In the genomic region with DNA sequence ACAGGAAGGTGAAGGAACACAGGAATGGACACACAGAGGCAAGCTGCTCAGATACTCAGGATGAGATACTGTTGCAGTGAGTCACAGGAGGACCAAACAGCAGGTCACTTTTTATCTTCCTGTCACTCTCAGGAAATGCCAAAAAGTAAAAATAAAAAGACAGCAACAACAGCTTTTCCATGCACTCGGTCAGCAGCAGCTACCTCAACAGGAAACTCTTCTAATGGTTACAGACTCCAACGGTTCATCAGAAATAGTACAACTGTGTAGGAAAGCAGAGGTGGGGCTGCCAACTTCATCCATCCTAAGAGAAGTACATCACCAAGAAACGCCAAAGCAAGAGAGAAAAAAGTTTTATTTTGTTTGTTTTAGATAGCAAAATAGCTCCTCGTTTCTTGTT, we compare ENCODE assay signal across 8 mouse cellular contexts.
"Had no signal": no experiment of that assay in that cellular context is flagged by ENCODE, and none has a peak within 500 bp of the region (broad histone marks: within the 10 kb centered on the region; RNA-seq: fewer than 3 reads in every experiment).

No protein-coding gene starts in this region.

- H3K36me3 ChIP-seq: limb, embryonic 10.5 days; liver, embryonic 15.5 days; neural tube, embryonic 15.5 days had no signal

- H3K4me1 ChIP-seq: liver, embryonic 15.5 days had no signal

- DNase-seq: lung, adult 2 months; right cerebral cortex, adult 18-20 months; right cerebral cortex, postnatal 25 days; thymus, postnatal 36 days had no signal

- H3K27ac ChIP-seq: left cerebral cortex, adult 2 months; liver, embryonic 15.5 days; neural tube, embryonic 15.5 days had no signal

- H3K27me3 ChIP-seq: liver, embryonic 15.5 days; neural tube, embryonic 15.5 days had no signal

- H3K4me3 ChIP-seq: left cerebral cortex, adult 2 months; limb, embryonic 10.5 days; liver, embryonic 15.5 days; neural tube, embryonic 15.5 days had no signal
